Mouse (Mus musculus) kidney, adult 2 months (tissue): ENCODE results near the gene Isg15. TPM values are rescaled to one million over a fixed set of nuclear protein-coding genes. Genes with fewer than 3 reads are reported as not detected.

Experiments used
- DNase-seq: peaks from one replicate; pipeline ENCODE4 v3.0.0; 2021
- H3K27ac ChIP-seq: fragments of 200-500 bp; 2 replicates; pipeline ENCODE4 v1.5.1; 2012; ENCODE audit warnings: low read depth, low read length, control low read depth, inconsistent platforms; ENCODE audit not compliant: insufficient read depth
- H3K27me3 ChIP-seq: fragments of 200-500 bp; replicated peaks from 2 replicates; pipeline ENCODE4 v1.6.1; 2012; ENCODE audit warnings: mild to moderate bottlenecking, moderate library complexity, low read length, inconsistent platforms; ENCODE audit not compliant: control insufficient read depth, insufficient read depth
- H3K36me3 ChIP-seq: fragments of 200-500 bp; 2 replicates; pipeline ENCODE4 v1.6.1; 2012; ENCODE audit warnings: mild to moderate bottlenecking, moderate library complexity, low read length, inconsistent platforms; ENCODE audit not compliant: control insufficient read depth, insufficient read depth
- H3K4me1 ChIP-seq: fragments of 200-500 bp; 2 replicates; pipeline ENCODE4 v1.6.1; 2011; ENCODE audit warnings: low read length; ENCODE audit not compliant: control insufficient read depth, insufficient read depth
- H3K4me3 ChIP-seq: fragments of 200-500 bp; 2 replicates; pipeline ENCODE4 v1.5.1; 2011; ENCODE audit warnings: mild to moderate bottlenecking, low read depth, low read length, control low read depth; ENCODE audit not compliant: insufficient read depth
- CTCF ChIP-seq: fragments of 200-500 bp; conservative IDR thresholded peaks from 2 replicates; pipeline ENCODE4 v1.5.1; 2011; ENCODE audit warnings: low read depth, mild to moderate bottlenecking, control low read depth, low read length, moderate library complexity, mixed read lengths; ENCODE audit not compliant: insufficient read depth, insufficient read length
- POLR2A ChIP-seq: fragments of 200-500 bp; IDR thresholded peaks from one replicate; pipeline ENCODE4 v1.6.1; 2011; ENCODE audit warnings: low read depth, low read length, control low read depth
- WGBS: fragments of 180-500 bp; shearing (Covaris S2); methylation state at CpG from one replicate; pipeline ENCODE4 v1.1.7; 2018; 5-methylcytosine and 5-hydroxymethylcytosine counted together
- polyA plus RNA-seq: library from polyadenylated mRNA; depleted of rRNA; stranded (reverse); fragments of >200 nt; gene quantifications from 2 replicates; pipeline ENCODE4 v1.2.3, GENCODE M21; 2012; rRNA removed

Gene Isg15
- 11.1 and 17.8 TPM in 2 replicates for polyA plus RNA-seq

- peak within 1 kb of the TSS; percentile 40 for H3K4me3 ChIP-seq
- peak; percentile 64 for DNase-seq
- no peaks in the 10 kb centered on the region for H3K27me3 ChIP-seq
- peak within 1 kb of the TSS; percentile 66; the same call in 1 of the 2 replicates for H3K27ac ChIP-seq
- WGBS = 42% methylated on average over 10 of the region's 10 CpGs
- H3K36me3 ChIP-seq = no peaks in the 10 kb centered on the region
- H3K4me1 ChIP-seq = peaks cover 4% of the 10 kb centered on the region
- no peak for TF ChIP-seq POLR2A
- no peak for TF ChIP-seq CTCF
These were observed at the start of gene Isg15 for GRCm38 (mm10) chr4:156200623-156201475. Isg15 (minus strand) TSS chr4:156200818.

- no peak for DNase-seq
- WGBS = 74% methylated on average over 11 of the region's 11 CpGs
These were observed 48.9 kb upstream of the Isg15 start for GRCm38 (mm10) chr4:156249567-156249966.

GRCm38 (mm10) chr4:156236651-156237447 is 36.2 kb upstream of the Isg15 start:
- no peak overlapping the region for H3K27ac ChIP-seq
- TF ChIP-seq CTCF = no peak
- TF ChIP-seq POLR2A = no peak
- 0 out of 2 replicates have a peak, but pooled peaks cover 1% of the 10 kb centered on the region for H3K36me3 ChIP-seq
- DNase-seq = no peak
- H3K27me3 ChIP-seq = no peaks in the 10 kb centered on the region
- H3K4me1 ChIP-seq = no peaks in the 10 kb centered on the region
- peak overlapping the region; percentile 84; the same call in 1 of the 2 replicates for H3K4me3 ChIP-seq
- WGBS = 29% methylated on average over 58 of the region's 60 CpGs

More at GRCm38 (mm10) chr4:156249567-156249966, 48.9 kb upstream of the Isg15 start:
- H3K36me3 ChIP-seq = no peaks in the 10 kb centered on the region; the same call in 1 of the 2 replicates
- no peak for TF ChIP-seq CTCF
- TF ChIP-seq POLR2A = no peak
- H3K4me1 ChIP-seq = peaks cover 8% of the 10 kb centered on the region; the same call in 1 of the 2 replicates
- no peaks in the 10 kb centered on the region for H3K27me3 ChIP-seq
- no peak overlapping the region for H3K27ac ChIP-seq
- no peak overlapping the region for H3K4me3 ChIP-seq

GRCm38 (mm10) chr4:156235808-156236533 is 35.4 kb upstream of the Isg15 start, which contains the start of gene Noc2l:
Noc2l (plus strand) TSS chr4:156236010.
- TF ChIP-seq CTCF = no peak
- peak; percentile 57 for TF ChIP-seq POLR2A
- WGBS = under 1% methylated on average over 88 of the region's 90 CpGs
- H3K27ac ChIP-seq = 0 out of 2 replicates have a peak within 1 kb of the TSS, but pooled peaks have one; percentile 15
- no peaks in the 10 kb centered on the region for H3K36me3 ChIP-seq
- DNase-seq = peak; percentile 94
- no peaks in the 10 kb centered on the region for H3K4me1 ChIP-seq
- H3K27me3 ChIP-seq = no peaks in the 10 kb centered on the region
- H3K4me3 ChIP-seq = peak within 1 kb of the TSS; percentile 85

- DNase-seq = peak; percentile 13
- WGBS = under 1% methylated on average over 15 of the region's 15 CpGs
- Histone ChIP-seq H3K36me3 (no peaks in the 10 kb centered on the region), H3K4me1 (no peaks in the 10 kb centered on the region), H3K27ac (0 out of 2 replicates have a peak overlapping the region, but pooled peaks have one; percentile 13), H3K27me3 (no peaks in the 10 kb centered on the region), H3K4me3 (peak overlapping the region; percentile 45)
- TF ChIP-seq POLR2A (no peak), CTCF (0 out of 2 replicates have a peak, but pooled peaks have one; percentile 21)
These were observed 34.7 kb upstream of the Isg15 start for GRCm38 (mm10) chr4:156235360-156235770.

- Histone ChIP-seq H3K36me3 (no peaks in the 10 kb centered on the region), H3K4me3 (peak within 1 kb of the TSS; percentile 85), H3K27me3 (no peaks in the 10 kb centered on the region), H3K4me1 (no peaks in the 10 kb centered on the region), H3K27ac (0 out of 2 replicates have a peak within 1 kb of the TSS, but pooled peaks have one; percentile 13)
- peak; percentile 82 for DNase-seq
- under 1% methylated on average over 47 of the region's 48 CpGs for WGBS
- TF ChIP-seq CTCF (no peak), POLR2A (no peak)
These were observed 34.1 kb upstream of the Isg15 start, which contains the start of gene Plekhn1 for GRCm38 (mm10) chr4:156234701-156235213. Plekhn1 (minus strand) TSS chr4:156234857.
